Mouse (Mus musculus) gastrocnemius, postnatal 10 days (tissue): Measurements from ENCODE around the gene Vsig8. TPM values are rescaled to one million over a fixed set of nuclear protein-coding genes. Genes with fewer than 3 reads are reported as not detected.
A peak's percentile ranks its signal among the peaks of the same experiment; 100 is the strongest.

ENCODE experiments used
- DNase-seq: peaks from one replicate; pipeline ENCODE4 v3.0.0; 2021; ENCODE audit warnings: mixed read lengths
- long read RNA-seq, 2 experiments: library from polyadenylated mRNA; stranded (forward); transcript quantifications; one replicate each; pipeline ENCODE4 v2.0.0; 2021
- total RNA-seq, 2 experiments: library from RNA; stranded (reverse); gene quantifications; 2 replicates each; pipeline ENCODE4 v1.2.3; 2021

The Vsig8 gene
- total RNA-seq, result not detected
- long read RNA-seq, experiment 1, partial matches to known transcripts, result 1 of 1 reads
- long read RNA-seq, experiment 1, other reads (novel, unspliced or antisense), result 0 of 1 reads
- long read RNA-seq, experiment 2, result 0 reads

GRCm38 (mm10) chr1:172555638-172556037 is at the start of gene Vsig8:
Gene Vsig8, plus strand, starts transcription at chr1:172555938.
- DNase-seq, result no peak

GRCm38 (mm10) chr1:172507001-172507400 is 48.7 kb upstream of the Vsig8 start:
- DNase-seq, result no peak

- DNase-seq, result no peak
Observed at GRCm38 (mm10) chr1:172507701-172508100, 48.0 kb upstream of the Vsig8 start.

- no peak for DNase-seq
Observed at GRCm38 (mm10) chr1:172508172-172508571, 47.6 kb upstream of the Vsig8 start.

GRCm38 (mm10) chr1:172509235-172509634 is 46.5 kb upstream of the Vsig8 start:
- DNase-seq, result no peak

- DNase-seq, result no peak
Observed at GRCm38 (mm10) chr1:172509983-172510382, 45.8 kb upstream of the Vsig8 start.

GRCm38 (mm10) chr1:172510421-172510972 is 45.2 kb upstream of the Vsig8 start:
- DNase-seq, result no peak

- DNase-seq, result peak; percentile 43
Observed at GRCm38 (mm10) chr1:172512962-172513361, 42.8 kb upstream of the Vsig8 start.

- no peak for DNase-seq
Observed at GRCm38 (mm10) chr1:172513525-172514212, 42.1 kb upstream of the Vsig8 start.

- no peak for DNase-seq
Observed at GRCm38 (mm10) chr1:172514213-172514529, 41.6 kb upstream of the Vsig8 start.

- no peak for DNase-seq
Observed at GRCm38 (mm10) chr1:172514551-172515268, 41.0 kb upstream of the Vsig8 start.

GRCm38 (mm10) chr1:172515396-172515795 is 40.3 kb upstream of the Vsig8 start:
- DNase-seq, result no peak

- no peak for DNase-seq
Observed at GRCm38 (mm10) chr1:172518013-172518412, 37.7 kb upstream of the Vsig8 start.

- DNase-seq, result no peak
Observed at GRCm38 (mm10) chr1:172519644-172520043, 36.1 kb upstream of the Vsig8 start.

- DNase-seq, result peak; percentile 59
Observed at GRCm38 (mm10) chr1:172520576-172521440, 34.9 kb upstream of the Vsig8 start, which contains the start of gene Cfap45. Gene Cfap45, plus strand, starts transcription at chr1:172520801.

GRCm38 (mm10) chr1:172522524-172522923 is 33.2 kb upstream of the Vsig8 start:
- no peak for DNase-seq

GRCm38 (mm10) chr1:172523699-172524101 is 32.0 kb upstream of the Vsig8 start:
- no peak for DNase-seq

- no peak for DNase-seq
Observed at GRCm38 (mm10) chr1:172525027-172525764, 30.5 kb upstream of the Vsig8 start.

GRCm38 (mm10) chr1:172525971-172526370 is 29.8 kb upstream of the Vsig8 start:
- no peak for DNase-seq

GRCm38 (mm10) chr1:172526380-172527081 is 29.2 kb upstream of the Vsig8 start:
- DNase-seq, result no peak

GRCm38 (mm10) chr1:172527431-172527830 is 28.3 kb upstream of the Vsig8 start:
- no peak for DNase-seq
